Mouse (Mus musculus) duodenum, adult 2 months (tissue): ENCODE results near the gene Tmem37. TPM values are rescaled to one million over a fixed set of nuclear protein-coding genes. Genes with fewer than 3 reads are reported as not detected.

ENCODE experiments used
- polyA plus RNA-seq: library from polyadenylated mRNA; depleted of rRNA; stranded (reverse); fragments of >200 nt; gene quantifications from 2 replicates; pipeline ENCODE4 v1.2.3, GENCODE M21; 2012; ENCODE audit warnings: low replicate concordance; rRNA removed

Tmem37 gene
- 90.5 and 265 TPM in 2 replicates for polyA plus RNA-seq

DNA sequence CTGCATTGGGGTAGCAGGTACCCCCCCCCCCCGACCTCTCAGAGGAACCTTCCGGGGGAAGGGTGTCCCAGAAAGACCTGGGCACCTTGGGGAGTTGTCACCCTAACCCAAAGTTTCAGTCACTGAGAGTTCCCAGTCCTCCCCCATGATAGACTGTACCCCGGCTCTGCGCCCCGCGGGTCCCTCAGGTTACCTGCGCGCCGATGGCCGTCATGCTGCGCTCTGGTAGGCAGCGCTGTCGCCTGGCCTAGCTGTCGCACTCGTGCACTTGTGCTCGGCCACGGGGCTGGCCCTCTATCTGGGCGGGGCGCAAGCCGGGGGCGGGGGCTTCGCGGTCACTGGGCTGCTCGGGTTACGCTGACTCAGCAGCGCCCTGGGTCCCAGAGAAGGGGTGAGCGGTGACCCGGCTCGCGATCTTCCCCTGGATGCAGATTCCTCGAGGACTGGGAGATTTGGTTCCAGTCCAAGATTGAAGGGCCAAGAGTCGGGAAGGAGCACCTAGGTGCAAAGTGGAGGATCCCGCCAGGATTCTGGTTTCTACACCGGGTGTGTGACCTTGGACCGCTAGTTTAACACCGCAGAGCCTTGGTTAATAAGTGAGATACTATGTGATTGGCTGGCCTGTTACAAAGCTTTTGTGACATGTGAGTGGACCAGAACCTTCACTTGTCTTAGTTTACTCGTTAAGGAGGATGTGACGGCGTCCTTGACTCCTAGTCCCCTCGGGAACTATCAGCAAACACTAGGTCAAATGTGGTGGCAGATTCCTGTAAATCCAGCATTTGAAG is at the start of gene Tmem37:
Gene Tmem37, minus strand, starts transcription at position 556 of the 788 bp plus-strand sequence.

GRCm38 (mm10) chr1:120120969-120121811 is 47.3 kb upstream of the Tmem37 start, which contains the start of the genes Dbi and 3110009E18Rik:
Gene Dbi (minus strand): TSS chr1:120121078.
Gene 3110009E18Rik (plus strand): TSS chr1:120121187.

Other genes starting within 250 kb of the Tmem37 start
- 0.65 and 1.0 TPM in 2 replicates for gene Ptpn4, start 236.5 kb downstream of the Tmem37 start, polyA plus RNA-seq
- gene Tmem177, start 160.9 kb downstream of the Tmem37 start, polyA plus RNA-seq = 2.6 and 3.0 TPM in 2 replicates
- gene Cfap221, start 76.8 kb downstream of the Tmem37 start, polyA plus RNA-seq = 0.02 TPM in 1 of 2 replicates, not detected in the other
- gene Sctr, start 67.2 kb downstream of the Tmem37 start, polyA plus RNA-seq = 1.5 and 2.9 TPM in 2 replicates
- 517 and 537 TPM in 2 replicates for gene Dbi, start 47.0 kb upstream of the Tmem37 start, polyA plus RNA-seq
- gene 3110009E18Rik, start 47.1 kb upstream of the Tmem37 start, polyA plus RNA-seq = 0.42 TPM in 1 of 2 replicates, not detected in the other
- gene Steap3, start 198.6 kb upstream of the Tmem37 start, polyA plus RNA-seq = 10.0 and 11.6 TPM in 2 replicates